Mouse (Mus musculus): Measurements from ENCODE around the gene Slc38a9. TPM values are rescaled to one million over a fixed set of nuclear protein-coding genes. Genes with fewer than 3 reads are reported as not detected.

Slc38a9 gene
- polyA plus RNA-seq (2012; fragmentation: generic; extraction: Trizol): 3.7 TPM

DNA sequence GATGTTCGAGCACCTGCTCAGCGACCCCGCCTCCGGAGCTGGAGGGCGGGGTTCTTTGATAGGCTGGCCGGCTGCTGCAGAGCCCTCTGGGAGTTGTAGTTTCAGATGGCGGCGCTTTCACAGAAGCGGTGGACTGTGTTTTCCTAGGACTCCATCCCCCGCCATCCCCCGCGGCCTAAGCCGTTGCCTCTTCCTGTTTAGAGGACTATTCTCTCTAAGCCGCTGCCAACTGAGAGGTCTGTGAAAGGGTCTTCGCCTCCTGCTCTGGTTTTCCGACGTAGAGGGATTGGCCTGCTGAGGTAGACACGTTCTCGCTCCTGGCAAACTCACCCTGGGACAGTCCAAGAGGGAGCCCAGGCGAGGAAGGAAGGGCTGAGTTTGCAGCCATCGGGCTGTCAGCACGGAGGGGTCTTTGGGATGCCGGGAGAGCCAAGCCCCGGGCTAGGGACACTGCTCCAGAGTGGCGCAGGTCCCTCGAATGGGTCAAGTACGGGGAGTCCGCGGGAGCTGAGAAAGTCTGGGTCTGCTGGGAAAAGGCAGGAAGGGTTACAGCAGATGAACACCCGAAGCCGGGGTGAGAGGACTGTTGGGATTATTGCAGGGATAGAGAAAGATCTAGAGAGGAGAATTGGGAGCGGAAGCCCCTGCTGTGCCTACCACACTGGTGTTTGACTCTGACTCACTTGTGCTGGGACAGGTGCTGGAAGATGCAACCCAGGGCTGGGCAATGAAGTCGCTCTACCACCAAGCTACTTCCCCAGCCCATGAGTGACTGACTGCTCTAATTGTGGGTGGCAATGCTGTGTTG lies at the start of gene Slc38a9:
TSS of gene Slc38a9 (plus strand) at position 178 of the 808 bp plus-strand sequence.
- Histone ChIP-seq H3K4me3 (peak within 1 kb of the TSS; percentile 84), H3K79me2 (ENCODE audit: control insufficient read depth, insufficient read depth) (no peaks in the 10 kb centered on the region), H3ac (ENCODE audit: control insufficient read depth, insufficient read length) (peak within 1 kb of the TSS; percentile 14), H3K36me3 (ENCODE audit: control insufficient read depth, insufficient read depth) (no peaks in the 10 kb centered on the region), H3K27me3 (ENCODE audit: control insufficient read depth, insufficient read depth, insufficient read length) (peaks cover 12% of the 10 kb centered on the region), H3K4me2 (ENCODE audit: low read depth) (peak within 1 kb of the TSS; percentile 94)
- TF ChIP-seq E2F4 (IDR thresholded peaks at IDR 0.05; ENCODE audit: insufficient read depth) (no peak), MAX (IDR thresholded peaks at IDR 0.05; ENCODE audit: low read depth) (no peak), POLR2A (IDR thresholded peaks at IDR 0.05; ENCODE audit: insufficient read length, low read depth) (peak; percentile 34), MYOG (IDR thresholded peaks at IDR 0.05; ENCODE audit: control insufficient read depth in 1 of 3, insufficient read depth in 1 of 3, insufficient read length in 2 of 3, low read depth in 2 of 3) (peak in 2 of 3 experiments; percentile 25 to 78), SRF (IDR thresholded peaks at IDR 0.05; ENCODE audit: control insufficient read depth, insufficient read length, low read depth) (no peak), REST (IDR thresholded peaks at IDR 0.05; ENCODE audit: insufficient read depth, insufficient read length) (no peak), CEBPB (IDR thresholded peaks at IDR 0.05; ENCODE audit: insufficient read depth, poor library complexity, severe bottlenecking) (no peak), TCF12 (IDR thresholded peaks at IDR 0.05; ENCODE audit: insufficient read depth, poor library complexity, severe bottlenecking) (no peak), MYOD1 (IDR thresholded peaks at IDR 0.05; ENCODE audit: control insufficient read depth in 1 of 3, insufficient read length in 2 of 3, low read depth in 2 of 3) (peak in 2 of 3 experiments; percentile 71 to 81), TCF3 (IDR thresholded peaks at IDR 0.05; ENCODE audit: insufficient read length, low read depth) (no peak), USF1 (IDR thresholded peaks at IDR 0.05; ENCODE audit: low read depth) (no peak), POLR2AphosphoS2 (IDR thresholded peaks at IDR 0.05; ENCODE audit: insufficient read length, low read depth) (no peak)

DNA sequence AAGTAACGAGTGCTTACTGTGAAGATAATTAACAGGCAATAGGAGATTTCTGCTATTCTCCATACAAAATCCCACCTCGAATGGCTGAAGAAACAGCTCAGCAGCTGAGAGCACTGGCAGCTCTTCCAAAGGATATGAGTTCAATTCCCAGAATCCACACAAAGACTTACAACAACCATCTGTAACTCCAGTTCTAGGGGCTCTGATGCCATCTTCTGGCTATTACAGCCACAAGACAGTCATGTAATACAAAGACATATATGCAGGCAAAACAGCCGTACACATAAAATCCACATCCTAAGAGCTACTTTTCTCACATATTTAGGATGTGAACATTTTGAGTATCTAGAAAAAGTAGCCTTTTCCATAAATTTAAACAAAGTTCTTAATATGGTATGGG lies 39.0 kb upstream of the Slc38a9 start:
- H3K36me3 ChIP-seq (ENCODE audit: control insufficient read depth, insufficient read depth): no peaks in the 10 kb centered on the region
- no peaks in the 10 kb centered on the region for H3K79me2 ChIP-seq (ENCODE audit: control insufficient read depth, insufficient read depth)
- peaks cover 27% of the 10 kb centered on the region for H3K27me3 ChIP-seq (ENCODE audit: control insufficient read depth, insufficient read depth, insufficient read length)
- no peak overlapping the region for H3K4me3 ChIP-seq
- no peak overlapping the region for H3ac ChIP-seq (ENCODE audit: control insufficient read depth, insufficient read length)
- no peak overlapping the region for H3K4me2 ChIP-seq (ENCODE audit: low read depth)
- TF ChIP-seq REST (IDR thresholded peaks at IDR 0.05; ENCODE audit: insufficient read depth, insufficient read length): no peak
- no peak for TF ChIP-seq POLR2A (IDR thresholded peaks at IDR 0.05; ENCODE audit: insufficient read length, low read depth)

DNA sequence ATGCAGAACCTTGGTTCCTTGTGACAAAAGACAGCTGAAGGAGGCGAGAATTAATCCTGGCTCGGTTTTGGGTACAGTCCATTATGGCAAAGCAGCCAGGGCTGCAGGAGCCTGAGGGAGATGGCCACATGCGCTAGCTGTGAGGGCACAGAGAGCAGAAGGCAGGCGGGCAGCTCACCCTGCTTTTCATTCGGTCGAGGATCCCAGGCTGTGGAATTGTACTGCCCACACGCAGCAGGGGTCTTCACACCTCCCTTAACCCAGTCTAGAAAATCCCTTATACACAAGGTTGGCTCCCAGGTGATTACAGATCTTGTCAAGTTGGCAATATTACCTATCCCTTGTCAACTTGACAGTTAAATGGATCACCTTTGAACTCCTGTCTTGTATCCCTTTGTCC lies 36.9 kb upstream of the Slc38a9 start:
- no peak for TF ChIP-seq POLR2AphosphoS2 (IDR thresholded peaks at IDR 0.05; ENCODE audit: insufficient read length, low read depth)
- TF ChIP-seq E2F4 (IDR thresholded peaks at IDR 0.05; ENCODE audit: insufficient read depth): no peak
- TF ChIP-seq MAX (IDR thresholded peaks at IDR 0.05; ENCODE audit: low read depth): no peak
- TF ChIP-seq MYOD1 (IDR thresholded peaks at IDR 0.05; ENCODE audit: control insufficient read depth in 1 of 3, insufficient read length in 2 of 3, low read depth in 2 of 3): no peak
- no peak for TF ChIP-seq CEBPB (IDR thresholded peaks at IDR 0.05; ENCODE audit: insufficient read depth, poor library complexity, severe bottlenecking)
- no peak for TF ChIP-seq SRF (IDR thresholded peaks at IDR 0.05; ENCODE audit: control insufficient read depth, insufficient read length, low read depth)
- H3K4me3 ChIP-seq: no peak overlapping the region
- no peak overlapping the region for H3K4me2 ChIP-seq (ENCODE audit: low read depth)
- H3K27me3 ChIP-seq (ENCODE audit: control insufficient read depth, insufficient read depth, insufficient read length): peaks cover 20% of the 10 kb centered on the region
- no peaks in the 10 kb centered on the region for H3K36me3 ChIP-seq (ENCODE audit: control insufficient read depth, insufficient read depth)
- no peaks in the 10 kb centered on the region for H3K79me2 ChIP-seq (ENCODE audit: control insufficient read depth, insufficient read depth)
- H3ac ChIP-seq (ENCODE audit: control insufficient read depth, insufficient read length): no peak overlapping the region

DNA sequence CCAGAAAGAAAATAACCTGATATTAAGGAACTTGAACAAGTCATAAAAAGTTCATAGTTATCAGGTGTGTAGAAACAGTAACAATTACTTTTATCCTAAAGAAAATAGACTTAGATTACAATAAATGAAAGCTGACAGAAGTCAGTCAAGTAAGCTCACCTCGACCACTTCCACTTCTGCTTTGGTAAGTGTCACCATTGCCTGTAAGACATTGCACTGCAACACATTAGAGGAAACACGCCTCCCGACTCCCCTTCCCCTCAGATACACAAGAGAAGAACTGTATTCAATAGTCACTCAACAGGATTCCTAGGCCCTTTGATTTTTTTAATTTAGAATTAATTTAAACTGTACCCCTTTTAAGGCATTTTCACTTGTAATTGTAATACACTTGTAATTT lies 35.9 kb upstream of the Slc38a9 start:
- Histone ChIP-seq H3K27me3 (ENCODE audit: control insufficient read depth, insufficient read depth, insufficient read length) (peaks cover 13% of the 10 kb centered on the region), H3ac (ENCODE audit: control insufficient read depth, insufficient read length) (no peak overlapping the region)

DNA sequence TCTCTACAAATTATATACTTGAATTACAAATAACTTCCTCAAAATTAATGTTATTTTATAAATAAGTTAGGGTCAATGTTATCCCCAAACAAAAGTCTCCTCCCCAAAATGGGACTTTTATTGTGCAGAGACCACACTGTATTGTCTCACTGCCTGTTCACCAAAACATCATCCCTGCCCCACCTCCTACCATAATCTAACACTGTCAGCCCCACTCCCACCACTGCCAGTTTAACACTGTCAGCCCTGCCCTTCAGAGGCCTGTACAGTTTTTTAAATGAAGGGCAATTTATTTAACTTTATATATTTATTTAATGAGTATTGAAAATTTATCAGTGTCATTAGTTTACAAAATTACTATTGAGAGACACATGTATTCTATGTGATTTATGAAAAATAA lies 35.0 kb upstream of the Slc38a9 start:
- Histone ChIP-seq H3ac (ENCODE audit: control insufficient read depth, insufficient read length) (no peak overlapping the region), H3K27me3 (ENCODE audit: control insufficient read depth, insufficient read depth, insufficient read length) (peaks cover 13% of the 10 kb centered on the region), H3K4me3 (no peak overlapping the region), H3K4me2 (ENCODE audit: low read depth) (no peak overlapping the region), H3K79me2 (ENCODE audit: control insufficient read depth, insufficient read depth) (no peaks in the 10 kb centered on the region), H3K36me3 (ENCODE audit: control insufficient read depth, insufficient read depth) (no peaks in the 10 kb centered on the region)
- TF ChIP-seq MYOD1 (IDR thresholded peaks at IDR 0.05; ENCODE audit: control insufficient read depth in 1 of 3, insufficient read length in 2 of 3, low read depth in 2 of 3): no peak
- no peak for TF ChIP-seq POLR2AphosphoS2 (IDR thresholded peaks at IDR 0.05; ENCODE audit: insufficient read length, low read depth)
- TF ChIP-seq TCF12 (IDR thresholded peaks at IDR 0.05; ENCODE audit: insufficient read depth, poor library complexity, severe bottlenecking): no peak
- TF ChIP-seq REST (IDR thresholded peaks at IDR 0.05; ENCODE audit: insufficient read depth, insufficient read length): no peak
- TF ChIP-seq POLR2A (IDR thresholded peaks at IDR 0.05; ENCODE audit: insufficient read length, low read depth): no peak
- no peak for TF ChIP-seq MYOG (IDR thresholded peaks at IDR 0.05; ENCODE audit: control insufficient read depth in 1 of 3, insufficient read depth in 1 of 3, insufficient read length in 2 of 3, low read depth in 2 of 3)
- no peak for TF ChIP-seq CEBPB (IDR thresholded peaks at IDR 0.05; ENCODE audit: insufficient read depth, poor library complexity, severe bottlenecking)
- TF ChIP-seq USF1 (IDR thresholded peaks at IDR 0.05; ENCODE audit: low read depth): no peak
- TF ChIP-seq E2F4 (IDR thresholded peaks at IDR 0.05; ENCODE audit: insufficient read depth): no peak

More for the DNA sequence above, 35.9 kb upstream of the Slc38a9 start:
- TF ChIP-seq REST (IDR thresholded peaks at IDR 0.05; ENCODE audit: insufficient read depth, insufficient read length) (no peak), POLR2A (IDR thresholded peaks at IDR 0.05; ENCODE audit: insufficient read length, low read depth) (no peak), TCF3 (IDR thresholded peaks at IDR 0.05; ENCODE audit: insufficient read length, low read depth) (no peak), MAX (IDR thresholded peaks at IDR 0.05; ENCODE audit: low read depth) (no peak), E2F4 (IDR thresholded peaks at IDR 0.05; ENCODE audit: insufficient read depth) (no peak), POLR2AphosphoS2 (IDR thresholded peaks at IDR 0.05; ENCODE audit: insufficient read length, low read depth) (no peak), TCF12 (IDR thresholded peaks at IDR 0.05; ENCODE audit: insufficient read depth, poor library complexity, severe bottlenecking) (no peak), MYOG (IDR thresholded peaks at IDR 0.05; ENCODE audit: control insufficient read depth in 1 of 3, insufficient read depth in 1 of 3, insufficient read length in 2 of 3, low read depth in 2 of 3) (no peak), SRF (IDR thresholded peaks at IDR 0.05; ENCODE audit: control insufficient read depth, insufficient read length, low read depth) (no peak), USF1 (IDR thresholded peaks at IDR 0.05; ENCODE audit: low read depth) (no peak), MYOD1 (IDR thresholded peaks at IDR 0.05; ENCODE audit: control insufficient read depth in 1 of 3, insufficient read length in 2 of 3, low read depth in 2 of 3) (no peak), CEBPB (IDR thresholded peaks at IDR 0.05; ENCODE audit: insufficient read depth, poor library complexity, severe bottlenecking) (no peak)
- Histone ChIP-seq H3K4me3 (no peak overlapping the region), H3K36me3 (ENCODE audit: control insufficient read depth, insufficient read depth) (no peaks in the 10 kb centered on the region), H3K79me2 (ENCODE audit: control insufficient read depth, insufficient read depth) (no peaks in the 10 kb centered on the region), H3K4me2 (ENCODE audit: low read depth) (no peak overlapping the region)

Data from myocyte (in vitro differentiated cells).